Mouse (Mus musculus) midbrain, embryonic 16.5 days (tissue): Measurements from ENCODE around the gene Ugt1a2. TPM values are rescaled to one million over a fixed set of nuclear protein-coding genes. Genes with fewer than 3 reads are reported as not detected.

ENCODE experiments used
- ATAC-seq: fragments of 200-750 bp; cut with Nextera tagmentation; 2 replicates; pipeline ENCODE4 v1.8.0; 2017; ENCODE audit warnings: moderate TSS enrichment
- H3K27ac ChIP-seq: fragments of 300-500 bp; sonication (generic); 2 replicates; pipeline ENCODE4 v1.5.1; 2014; ENCODE audit warnings: mild to moderate bottlenecking, low read length, mixed read lengths
- H3K27me3 ChIP-seq: fragments of 300-500 bp; sonication (generic); 2 replicates; pipeline ENCODE4 v1.6.1; 2014; ENCODE audit warnings: low read depth, low read length, mixed read lengths; ENCODE audit not compliant: control insufficient read depth, insufficient read depth
- H3K36me3 ChIP-seq: fragments of 300-500 bp; sonication (generic); 2 replicates; pipeline ENCODE4 v1.6.1; 2014; ENCODE audit warnings: mild to moderate bottlenecking, low read length, moderate library complexity, mixed read lengths; ENCODE audit not compliant: control insufficient read depth, insufficient read depth
- H3K4me1 ChIP-seq: fragments of 300-500 bp; sonication (generic); 2 replicates; pipeline ENCODE4 v1.6.1; 2014; ENCODE audit warnings: mild to moderate bottlenecking, low read length, mixed read lengths; ENCODE audit not compliant: control insufficient read depth, insufficient read depth
- H3K4me2 ChIP-seq: fragments of 300-500 bp; sonication (generic); 2 replicates; pipeline ENCODE4 v1.6.1; 2014; ENCODE audit warnings: mild to moderate bottlenecking, low read length, mixed read lengths
- H3K4me3 ChIP-seq: fragments of 300-500 bp; sonication (generic); 2 replicates; pipeline ENCODE4 v1.5.1; 2014; ENCODE audit warnings: low read depth, mild to moderate bottlenecking, low read length, moderate library complexity, mixed read lengths
- H3K9ac ChIP-seq: fragments of 300-500 bp; sonication (generic); 2 replicates; pipeline ENCODE4 v1.6.1; 2014; ENCODE audit warnings: low read depth, low read length, mixed read lengths
- H3K9me3 ChIP-seq: fragments of 300-500 bp; sonication (generic); replicated peaks from 2 replicates; pipeline ENCODE4 v1.6.1; 2014; ENCODE audit warnings: mild to moderate bottlenecking, low read length, mixed read lengths; ENCODE audit not compliant: control insufficient read depth, poor library complexity, severe bottlenecking
- WGBS: fragments of 180-500 bp; shearing (Covaris S2); extraction: QIAGEN DNeasy Blood & Tissue Kit; methylation state at CpG from one replicate; pipeline ENCODE4 v1.1.7; 2014; 5-methylcytosine and 5-hydroxymethylcytosine counted together
- polyA plus RNA-seq: library from polyadenylated mRNA; unstranded; fragments of >200 nt; fragmentation: Nextera tagmentation; extraction: Ambion mirVana; gene quantifications from 2 replicates; pipeline ENCODE4 v1.2.1, GENCODE M21; 2015

Ugt1a2 gene
- polyA plus RNA-seq, 1 experiment from 2014 or later: not detected

GRCm38 (mm10) chr1:88215466-88216380 lies 15.3 kb downstream of the Ugt1a2 start:
- Histone ChIP-seq H3K9ac (no peak overlapping the region), H3K27ac (no peak overlapping the region), H3K27me3 (no peaks in the 10 kb centered on the region), H3K9me3 (peaks cover 62% of the 10 kb centered on the region), H3K4me2 (no peak overlapping the region), H3K36me3 (no peaks in the 10 kb centered on the region), H3K4me3 (no peak overlapping the region), H3K4me1 (no peaks in the 10 kb centered on the region)
- ATAC-seq: no peak
- WGBS: 73% methylated on average over 10 of the region's 10 CpGs

GRCm38 (mm10) chr1:88216551-88216950 lies 16.1 kb downstream of the Ugt1a2 start:
- H3K4me1 ChIP-seq: no peaks in the 10 kb centered on the region
- H3K4me2 ChIP-seq: no peak overlapping the region
- H3K36me3 ChIP-seq: no peaks in the 10 kb centered on the region
- no peak for ATAC-seq
- peaks cover 58% of the 10 kb centered on the region for H3K9me3 ChIP-seq
- WGBS: 49% methylated on average over 2 of the region's 2 CpGs
- H3K9ac ChIP-seq: no peak overlapping the region
- no peaks in the 10 kb centered on the region for H3K27me3 ChIP-seq
- H3K4me3 ChIP-seq: no peak overlapping the region
- no peak overlapping the region for H3K27ac ChIP-seq

- 61% methylated on average over 2 of the region's 2 CpGs for WGBS
- H3K9me3 ChIP-seq: peaks cover 54% of the 10 kb centered on the region
- no peaks in the 10 kb centered on the region for H3K27me3 ChIP-seq
- H3K36me3 ChIP-seq: no peaks in the 10 kb centered on the region
- no peak overlapping the region for H3K4me3 ChIP-seq
- ATAC-seq: no peak
- H3K4me2 ChIP-seq: no peak overlapping the region
- H3K9ac ChIP-seq: no peak overlapping the region
- no peak overlapping the region for H3K27ac ChIP-seq
- no peaks in the 10 kb centered on the region for H3K4me1 ChIP-seq
Observed at GRCm38 (mm10) chr1:88217144-88217543, 16.7 kb downstream of the Ugt1a2 start.

- Histone ChIP-seq H3K36me3 (no peaks in the 10 kb centered on the region), H3K4me1 (no peaks in the 10 kb centered on the region), H3K9me3 (peaks cover 52% of the 10 kb centered on the region), H3K27ac (no peak overlapping the region), H3K9ac (no peak overlapping the region), H3K4me2 (no peak overlapping the region), H3K4me3 (no peak overlapping the region), H3K27me3 (no peaks in the 10 kb centered on the region)
- 41% methylated on average over 3 of the region's 3 CpGs for whole genome bisulfite sequencing
- ATAC-seq: no peak
Observed at GRCm38 (mm10) chr1:88217576-88217975, 17.2 kb downstream of the Ugt1a2 start.

GRCm38 (mm10) chr1:88218051-88218450 lies 17.6 kb downstream of the Ugt1a2 start:
- no peak for ATAC-seq
- Histone ChIP-seq H3K9me3 (peaks cover 47% of the 10 kb centered on the region), H3K36me3 (no peaks in the 10 kb centered on the region), H3K27ac (no peak overlapping the region), H3K4me3 (no peak overlapping the region), H3K27me3 (no peaks in the 10 kb centered on the region), H3K4me2 (no peak overlapping the region), H3K9ac (no peak overlapping the region), H3K4me1 (no peaks in the 10 kb centered on the region)
- WGBS: 72% methylated on average over 9 of the region's 9 CpGs

- no peaks in the 10 kb centered on the region for H3K4me1 ChIP-seq
- H3K4me3 ChIP-seq: no peak overlapping the region
- H3K9ac ChIP-seq: no peak overlapping the region
- peaks cover 42% of the 10 kb centered on the region for H3K9me3 ChIP-seq
- WGBS: 49% methylated on average over 4 of the region's 4 CpGs
- no peaks in the 10 kb centered on the region for H3K27me3 ChIP-seq
- H3K4me2 ChIP-seq: no peak overlapping the region
- H3K36me3 ChIP-seq: no peaks in the 10 kb centered on the region
- ATAC-seq: no peak
- H3K27ac ChIP-seq: no peak overlapping the region
Observed at GRCm38 (mm10) chr1:88218591-88218990, 18.2 kb downstream of the Ugt1a2 start.

- no peak overlapping the region for H3K27ac ChIP-seq
- no peaks in the 10 kb centered on the region for H3K27me3 ChIP-seq
- H3K4me3 ChIP-seq: no peak overlapping the region
- no peak for ATAC-seq
- H3K4me2 ChIP-seq: no peak overlapping the region
- no peaks in the 10 kb centered on the region for H3K4me1 ChIP-seq
- WGBS: 15% methylated on average over 1 of the region's 1 CpGs
- no peaks in the 10 kb centered on the region for H3K36me3 ChIP-seq
- H3K9me3 ChIP-seq: peaks cover 37% of the 10 kb centered on the region
- H3K9ac ChIP-seq: no peak overlapping the region
Observed at GRCm38 (mm10) chr1:88219054-88219453, 18.7 kb downstream of the Ugt1a2 start.

GRCm38 (mm10) chr1:88220336-88220735 lies 19.9 kb downstream of the Ugt1a2 start:
- Histone ChIP-seq H3K9ac (no peak overlapping the region), H3K36me3 (no peaks in the 10 kb centered on the region), H3K27me3 (no peaks in the 10 kb centered on the region), H3K27ac (no peak overlapping the region), H3K4me1 (no peaks in the 10 kb centered on the region), H3K9me3 (peaks cover 27% of the 10 kb centered on the region), H3K4me2 (no peak overlapping the region), H3K4me3 (no peak overlapping the region)
- no peak for ATAC-seq

- Histone ChIP-seq H3K9ac (no peak overlapping the region), H3K4me3 (no peak overlapping the region), H3K27ac (no peak overlapping the region), H3K27me3 (no peaks in the 10 kb centered on the region), H3K4me1 (no peaks in the 10 kb centered on the region), H3K36me3 (no peaks in the 10 kb centered on the region), H3K9me3 (peaks cover 28% of the 10 kb centered on the region), H3K4me2 (no peak overlapping the region)
- no peak for ATAC-seq
- 50% methylated on average over 2 of the region's 2 CpGs for WGBS
Observed at GRCm38 (mm10) chr1:88222216-88222615, 21.8 kb downstream of the Ugt1a2 start.
